In the genomic region with DNA sequence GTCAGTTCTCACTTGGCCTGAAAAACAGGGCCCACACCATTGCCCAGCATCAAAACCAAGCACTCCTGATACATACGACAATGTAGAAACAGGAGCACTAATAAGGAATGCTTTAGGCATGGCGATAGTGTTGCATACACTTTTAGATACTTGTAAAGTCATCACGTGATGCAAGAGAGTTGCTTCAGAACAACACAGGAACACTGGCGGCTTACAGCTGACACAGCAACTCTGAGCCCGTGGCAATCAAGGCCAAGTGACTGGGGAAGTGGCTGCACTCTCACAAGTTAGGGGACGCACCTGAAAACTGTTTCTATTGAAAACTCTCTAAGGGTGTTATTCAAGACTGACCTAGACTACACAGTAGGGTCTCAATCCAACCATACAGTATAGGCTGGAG, we compare ENCODE assay signal across 15 mouse cellular contexts. TPM values are rescaled to one million over a fixed set of nuclear protein-coding genes. Genes with fewer than 3 reads are reported as not detected.
DNase-seq lines count a peak whose midpoint lies in the region; ATAC-seq and TF ChIP-seq lines count a peak whose summit lies in the region.
"Had no signal": no experiment of that assay in that cellular context is flagged by ENCODE, and none has a peak within 500 bp of the region (broad histone marks: within the 10 kb centered on the region; RNA-seq: fewer than 3 reads in every experiment).

No protein-coding gene starts in this region.

- ATAC-seq in intestine, postnatal 0 days = peak; percentile 22; the same call in 1 of the 2 replicates
- ATAC-seq in intestine, embryonic 15.5 days = no peak
- ATAC-seq in forebrain, postnatal 0 days = no peak
- ATAC-seq: activated CD4-positive, CD25-positive, alpha-beta regulatory T cell, adult 4 months had no signal

- WGBS in intestine, postnatal 0 days = 65% methylated on average over 6 of the region's 6 CpGs
- WGBS in intestine, embryonic 15.5 days = 81% methylated on average over 6 of the region's 6 CpGs
- 85% methylated on average over 6 of the region's 6 CpGs for WGBS in forebrain, postnatal 0 days

- H3K9ac ChIP-seq in intestine, postnatal 0 days (ENCODE audit: low read depth, low read length) = no peak overlapping the region
- H3K9ac ChIP-seq in intestine, embryonic 15.5 days = no peak overlapping the region
- no peak overlapping the region for H3K9ac ChIP-seq in forebrain, postnatal 0 days
- H3K9ac ChIP-seq: forebrain, embryonic 12.5 days; liver, embryonic 13.5 days; neural tube, embryonic 13.5 days had no signal

- no peaks in the 10 kb centered on the region for H3K27me3 ChIP-seq in intestine, postnatal 0 days (replicated peaks; ENCODE audit: control insufficient read depth, insufficient read depth, low read length)
- H3K27me3 ChIP-seq in intestine, embryonic 15.5 days (replicated peaks) = no peaks in the 10 kb centered on the region
- H3K27me3 ChIP-seq in forebrain, postnatal 0 days (ENCODE audit: insufficient read depth, low read length) = no peaks in the 10 kb centered on the region
- H3K27me3 ChIP-seq: forebrain, embryonic 12.5 days; liver, embryonic 13.5 days; neural tube, embryonic 13.5 days had no signal

- no peak overlapping the region for H3K4me2 ChIP-seq in intestine, postnatal 0 days (replicated peaks; ENCODE audit: low read depth)
- no peak overlapping the region for H3K4me2 ChIP-seq in intestine, embryonic 15.5 days (replicated peaks)
- no peak overlapping the region for H3K4me2 ChIP-seq in forebrain, postnatal 0 days (ENCODE audit: low read depth)
- H3K4me2 ChIP-seq: forebrain, embryonic 12.5 days; liver, embryonic 13.5 days; neural tube, embryonic 13.5 days had no signal

- peaks cover 51% of the 10 kb centered on the region for H3K36me3 ChIP-seq in intestine, postnatal 0 days (ENCODE audit: control insufficient read depth, insufficient read depth)
- peaks cover 43% of the 10 kb centered on the region for H3K36me3 ChIP-seq in intestine, embryonic 15.5 days
- H3K36me3 ChIP-seq in forebrain, postnatal 0 days (ENCODE audit: insufficient read depth) = peaks cover 44% of the 10 kb centered on the region

- no peak overlapping the region for H3K4me3 ChIP-seq in intestine, postnatal 0 days (ENCODE audit: low read depth, low read length)
- no peak overlapping the region for H3K4me3 ChIP-seq in intestine, embryonic 15.5 days (replicated peaks)
- no peak overlapping the region for H3K4me3 ChIP-seq in bone marrow macrophage, adult 2 months (ENCODE audit: insufficient read depth, low read length)
- no peak overlapping the region for H3K4me3 ChIP-seq in forebrain, postnatal 0 days (ENCODE audit: low read depth, low read length)
- H3K4me3 ChIP-seq: forebrain, embryonic 12.5 days; liver, embryonic 13.5 days; neural tube, embryonic 13.5 days had no signal

- DNase-seq in CD4-positive, CD25-positive, alpha-beta regulatory T cell, adult 2 months (ENCODE audit: low read depth, low spot score) = peak; percentile 26
- peak; percentile 74 for DNase-seq in lung, postnatal 36 days
- DNase-seq in embryo, embryonic 10 days (ENCODE audit: low spot score) = no peak
- no peak for DNase-seq in forebrain, postnatal 0 days
- DNase-seq: cerebellum, adult 9-10 months; gastrocnemius, postnatal 10 days; heart, postnatal 36 days; kidney, postnatal 10 days; liver, embryonic 13.5 days had no signal

- no peak for TF ChIP-seq POLR2A in bone marrow macrophage, adult 2 months (IDR thresholded peaks at IDR 0.05; ENCODE audit: borderline replicate concordance, low read depth, low read length)

- H3K9me3 ChIP-seq in intestine, postnatal 0 days (ENCODE audit: control insufficient read depth) = no peaks in the 10 kb centered on the region
- no peaks in the 10 kb centered on the region for H3K9me3 ChIP-seq in intestine, embryonic 15.5 days
- H3K9me3 ChIP-seq in forebrain, postnatal 0 days (ENCODE audit: low read length) = no peaks in the 10 kb centered on the region
- H3K9me3 ChIP-seq: forebrain, embryonic 12.5 days; liver, embryonic 13.5 days; neural tube, embryonic 13.5 days had no signal

- TF ChIP-seq CTCF in intestine, postnatal 0 days (IDR thresholded peaks at IDR 0.05; ENCODE audit: low read depth) = no peak
- TF ChIP-seq CTCF in bone marrow macrophage, adult 2 months (IDR thresholded peaks at IDR 0.05; ENCODE audit: low read depth, low read length) = no peak
- no peak for TF ChIP-seq CTCF in forebrain, postnatal 0 days (IDR thresholded peaks at IDR 0.05; ENCODE audit: low read depth)

- no peaks in the 10 kb centered on the region for H3K4me1 ChIP-seq in intestine, postnatal 0 days (replicated peaks; ENCODE audit: control insufficient read depth, insufficient read depth, low read length)
- 0 out of 2 replicates have a peak, but pooled peaks cover 2% of the 10 kb centered on the region for H3K4me1 ChIP-seq in intestine, embryonic 15.5 days (replicated peaks)
- H3K4me1 ChIP-seq in bone marrow macrophage, adult 2 months (ENCODE audit: control insufficient read depth, insufficient read depth, low read length) = peaks cover 66% of the 10 kb centered on the region
- no peaks in the 10 kb centered on the region for H3K4me1 ChIP-seq in forebrain, postnatal 0 days (ENCODE audit: insufficient read depth)
- H3K4me1 ChIP-seq: forebrain, embryonic 12.5 days; liver, embryonic 13.5 days had no signal

- H3K27ac ChIP-seq in intestine, postnatal 0 days (ENCODE audit: low read depth, low read length) = no peak overlapping the region; the same call in 1 of the 2 replicates
- H3K27ac ChIP-seq in intestine, embryonic 15.5 days = no peak overlapping the region
- peak overlapping the region; percentile 77 for H3K27ac ChIP-seq in bone marrow macrophage, adult 2 months (ENCODE audit: insufficient read depth, low read depth, low read length)
- H3K27ac ChIP-seq in forebrain, postnatal 0 days (ENCODE audit: low read depth, low read length) = no peak overlapping the region
- H3K27ac ChIP-seq: forebrain, embryonic 12.5 days; liver, embryonic 13.5 days; neural tube, embryonic 13.5 days had no signal

RNA-seq across cellular contexts. Expression of gene Fam168b, which starts 19.5 kb away (rescaled TPM):
- 22.4 and 23.6 TPM in 2 replicates for polyA plus RNA-seq in intestine, postnatal 0 days (2015; fragmentation: Nextera tagmentation; extraction: Ambion mirVana)
- 57.0 and 60.6 TPM in 2 replicates for polyA plus RNA-seq in intestine, embryonic 15.5 days (2015; fragmentation: Nextera tagmentation; extraction: Ambion mirVana)
- polyA plus RNA-seq in bone marrow macrophage, adult 2 months (2012; ENCODE audit: insufficient read depth, insufficient read length, missing spikeins) = 100 and 135 TPM in 2 replicates
- 244 and 334 TPM in 2 replicates for total RNA-seq in forebrain, postnatal 0 days (2014; rRNA removed)
- polyA plus RNA-seq in forebrain, postnatal 0 days (2015; fragmentation: Nextera tagmentation; extraction: Ambion mirVana) = 81.9 and 100 TPM in 2 replicates

RNA-seq across cellular contexts. Expression of gene Plekhb2, which starts 26.4 kb away (rescaled TPM):
- polyA plus RNA-seq in intestine, postnatal 0 days (2015; fragmentation: Nextera tagmentation; extraction: Ambion mirVana) = 191 and 206 TPM in 2 replicates
- 78.3 and 80.0 TPM in 2 replicates for polyA plus RNA-seq in intestine, embryonic 15.5 days (2015; fragmentation: Nextera tagmentation; extraction: Ambion mirVana)
- polyA plus RNA-seq in bone marrow macrophage, adult 2 months (2012; ENCODE audit: insufficient read depth, insufficient read length, missing spikeins) = 217 and 227 TPM in 2 replicates
- 74.1 and 80.5 TPM in 2 replicates for total RNA-seq in forebrain, postnatal 0 days (2014; rRNA removed)
- polyA plus RNA-seq in forebrain, postnatal 0 days (2015; fragmentation: Nextera tagmentation; extraction: Ambion mirVana) = 72.6 and 86.1 TPM in 2 replicates

Comparison
In these comparisons a context has a peak if more than half of its experiments do, and no peak if none do; other contexts are left out.
1. DNase-seq: peak in CD4-positive, CD25-positive, alpha-beta regulatory T cell, adult 2 months (single experiment) and lung, postnatal 36 days (single experiment); none in embryo, embryonic 10 days (single experiment) and forebrain, postnatal 0 days (single experiment).